Mouse (Mus musculus) frontal cortex, postnatal 10 days (tissue): ENCODE measurements around the gene Cgnl1.
"Not testable (repeated sequence)": the region's sequence is repeated elsewhere in the genome, so short reads cannot be mapped to it uniquely, and the experiment has no call there.

Experiments used
- DNase-seq, 2 experiments: peaks; one replicate each; pipeline ENCODE4 v3.0.0; 2022; ENCODE audit warnings: low spot score in 2 of 2, mixed read lengths in 1 of 2

The Cgnl1 gene

DNA sequence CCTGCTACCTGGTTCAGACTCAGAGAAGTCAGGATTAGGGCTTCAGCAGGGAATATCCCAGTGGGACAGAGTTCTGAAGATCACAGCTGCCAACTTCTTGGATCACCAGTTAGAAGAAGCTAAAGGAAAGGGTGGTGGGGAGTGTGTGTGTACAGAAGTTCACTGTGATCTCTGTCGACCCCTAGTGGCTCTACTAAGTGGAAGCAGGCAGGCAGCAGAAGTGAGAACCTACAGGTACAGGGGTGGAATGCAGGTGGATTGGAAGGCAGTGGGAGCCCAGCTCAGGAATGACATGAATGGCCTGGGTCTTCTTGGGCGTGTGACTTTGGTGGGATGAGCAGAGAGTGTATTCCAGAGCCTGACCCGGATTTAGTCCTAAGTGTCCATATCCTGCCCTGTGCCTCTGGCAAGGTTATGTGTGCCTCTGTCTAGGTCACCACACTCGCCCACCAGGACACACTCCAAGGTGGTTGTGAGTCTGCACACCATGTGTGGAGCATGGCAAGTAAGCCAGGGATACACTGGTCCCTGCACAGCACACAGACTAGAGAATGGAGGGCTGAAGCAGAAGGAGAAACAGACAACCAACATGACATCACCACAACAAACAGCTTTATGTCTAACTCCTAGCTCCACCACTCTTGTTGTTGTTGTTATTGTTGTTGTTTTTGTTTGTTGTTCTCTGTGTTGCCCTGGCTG is 147.4 kb downstream of the Cgnl1 start:
- DNase-seq: no peak

DNA sequence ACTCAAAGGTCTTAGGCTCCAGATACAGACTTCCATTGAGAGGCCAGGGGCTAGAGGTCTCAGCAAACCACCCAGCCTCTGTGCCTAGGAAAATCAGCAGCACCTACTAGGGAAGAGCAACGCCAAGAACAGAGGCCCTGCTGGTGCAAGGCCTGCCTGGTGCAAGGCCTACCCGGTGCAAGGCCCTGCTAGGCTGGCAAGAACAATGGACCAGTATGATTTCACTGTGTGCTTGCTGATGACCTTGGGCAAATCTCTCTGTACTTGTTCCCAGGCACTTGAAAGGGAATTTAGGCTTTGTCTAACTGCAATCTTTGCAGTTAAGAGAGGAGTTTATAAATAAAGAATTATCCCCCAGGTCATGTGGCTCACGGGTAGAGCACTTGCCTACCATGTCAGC is 148.8 kb downstream of the Cgnl1 start:
- DNase-seq: no peak

GRCm38 (mm10) chr9:71621968-71622367 is 149.4 kb downstream of the Cgnl1 start:
- no peak for DNase-seq

DNA sequence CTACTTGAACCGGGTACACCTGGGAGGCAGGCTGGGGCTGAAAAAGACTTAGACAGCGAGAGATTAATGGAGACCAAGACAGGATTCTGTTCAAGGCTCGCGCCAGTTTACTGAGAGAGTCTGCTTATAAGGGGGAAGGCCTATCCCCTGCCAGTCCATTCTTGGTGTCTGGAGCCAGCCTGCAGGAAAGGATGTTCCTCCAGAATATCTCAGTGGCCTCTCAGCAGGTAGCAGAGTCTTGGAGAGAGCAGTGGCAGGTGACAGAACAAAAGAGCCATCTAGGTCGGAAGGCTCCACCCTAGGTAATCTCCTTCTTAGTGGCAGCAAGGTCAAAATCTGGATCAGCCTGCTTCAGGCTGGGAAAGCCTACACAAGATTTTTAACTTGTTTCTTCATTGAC is 151.3 kb downstream of the Cgnl1 start:
- not testable (repeated sequence) for DNase-seq

DNA sequence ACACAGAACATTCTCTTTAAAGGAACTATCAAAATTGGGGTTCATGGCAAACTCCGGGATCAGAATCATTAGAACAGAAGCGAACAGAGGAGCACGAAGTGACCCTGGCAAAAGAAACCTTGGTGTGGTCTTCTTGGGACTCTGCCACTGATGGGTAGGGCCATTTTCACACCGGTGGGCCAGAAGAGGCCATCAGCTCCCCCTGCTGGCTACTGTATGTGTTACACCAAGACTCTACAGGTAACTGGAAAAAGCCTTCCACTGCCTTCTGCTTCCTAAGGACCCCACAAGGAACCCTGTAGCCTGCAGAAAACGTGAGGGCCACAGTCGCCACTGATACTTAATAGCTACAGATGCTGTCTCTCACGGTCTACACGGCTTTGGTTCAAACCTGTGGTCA is 154.0 kb downstream of the Cgnl1 start:
- no peak for DNase-seq

DNA sequence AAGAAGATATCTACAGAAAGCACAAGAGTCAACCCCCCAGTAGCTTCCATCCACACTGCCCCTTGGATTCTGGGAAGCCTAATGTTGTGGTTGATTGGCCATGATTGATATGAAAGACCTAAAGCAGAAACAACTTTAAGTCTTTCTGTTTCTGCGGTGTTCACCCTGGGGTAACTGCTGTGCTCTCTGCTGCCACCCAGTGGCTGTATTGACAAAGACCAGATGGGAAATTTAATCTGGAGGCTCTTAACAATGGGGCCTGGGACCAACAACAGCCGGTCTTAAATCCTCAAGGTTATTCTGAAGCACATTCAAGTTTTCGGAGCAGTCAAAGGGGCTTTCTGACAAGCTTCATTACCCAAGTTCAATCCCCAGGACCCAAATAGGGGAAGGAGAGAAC is 155.2 kb downstream of the Cgnl1 start:
- peak in 1 of 2 experiments; percentile 72 for DNase-seq

GRCm38 (mm10) chr9:71614643-71615042 is 156.8 kb downstream of the Cgnl1 start:
- no peak for DNase-seq

- no peak for DNase-seq
Measured at GRCm38 (mm10) chr9:71612981-71613380, 158.4 kb downstream of the Cgnl1 start.

DNA sequence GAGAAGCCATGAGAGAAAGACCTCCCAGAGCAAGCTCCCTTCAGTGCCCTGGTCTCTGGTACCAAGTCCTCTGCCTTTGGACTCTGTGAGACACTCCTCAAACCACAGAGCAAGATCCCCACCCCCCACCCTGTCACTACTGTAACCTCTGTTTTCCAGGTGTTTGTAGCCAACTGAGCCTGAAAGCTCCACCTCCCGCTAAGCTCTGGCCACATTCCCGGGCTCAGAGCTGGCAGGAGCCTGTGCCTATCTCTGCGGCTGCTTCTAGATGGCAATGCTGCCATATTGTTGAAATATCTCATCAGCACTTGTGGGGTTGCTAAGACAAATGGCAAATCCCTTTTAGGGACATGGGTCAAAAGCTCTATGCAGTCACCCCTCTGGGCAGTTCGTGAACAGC is 159.5 kb downstream of the Cgnl1 start:
- no peak for DNase-seq

DNA sequence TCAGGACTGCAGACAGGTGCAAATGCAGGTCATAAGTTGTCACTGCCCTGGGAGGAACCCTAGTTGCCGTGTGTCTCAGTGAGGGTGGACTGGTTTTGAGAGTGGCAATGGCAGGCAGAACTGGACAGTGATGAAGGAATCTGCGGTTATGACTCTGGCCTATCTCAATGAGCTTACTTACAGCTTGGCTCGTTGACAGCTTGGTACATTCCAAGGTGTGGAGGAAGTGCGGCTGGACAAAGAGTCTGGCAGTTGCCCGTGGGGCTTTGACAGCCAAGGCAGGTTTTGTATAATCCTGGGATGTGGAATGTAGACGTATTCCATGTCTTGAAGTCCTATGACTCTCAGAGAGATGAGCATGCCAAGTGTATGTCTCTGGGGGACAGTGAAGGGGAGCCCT is 162.4 kb downstream of the Cgnl1 start:
- no peak for DNase-seq

DNA sequence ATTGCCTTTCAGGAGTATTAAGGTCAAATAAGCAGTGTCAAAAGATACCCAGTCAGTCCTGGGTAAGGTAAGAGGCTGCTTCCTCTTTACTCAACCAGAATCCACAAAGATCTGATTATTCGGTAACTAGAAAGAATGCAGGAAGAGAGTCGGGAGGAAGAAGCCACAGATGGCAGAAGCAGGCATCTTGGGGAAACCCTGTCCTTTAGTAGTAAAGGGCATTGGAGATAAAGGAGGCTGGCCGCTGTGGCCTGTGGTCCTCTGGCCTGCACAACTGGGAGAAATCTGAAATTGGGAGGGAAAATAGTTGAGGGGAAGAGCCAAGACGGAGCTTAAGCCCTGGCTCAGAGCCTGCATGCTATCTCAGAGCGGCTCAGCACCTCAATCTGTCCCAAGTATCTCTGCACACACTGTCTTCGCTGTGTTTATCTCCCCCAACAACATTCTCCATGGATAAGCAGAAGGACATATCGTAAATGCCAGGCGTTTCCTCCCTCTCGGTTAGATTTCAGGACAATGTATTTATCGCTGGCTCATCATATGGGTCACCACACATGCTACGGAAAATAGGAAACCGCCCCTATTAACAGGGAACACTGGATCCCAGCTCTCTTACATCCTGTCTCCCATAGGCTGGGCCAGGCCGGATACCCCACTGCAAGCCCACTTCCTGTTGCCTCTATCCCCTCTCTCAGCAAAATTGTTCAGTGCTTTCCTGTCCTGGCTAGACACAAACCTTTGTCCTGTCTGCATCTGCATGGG is 164.9 kb downstream of the Cgnl1 start:
- DNase-seq: no peak

DNA sequence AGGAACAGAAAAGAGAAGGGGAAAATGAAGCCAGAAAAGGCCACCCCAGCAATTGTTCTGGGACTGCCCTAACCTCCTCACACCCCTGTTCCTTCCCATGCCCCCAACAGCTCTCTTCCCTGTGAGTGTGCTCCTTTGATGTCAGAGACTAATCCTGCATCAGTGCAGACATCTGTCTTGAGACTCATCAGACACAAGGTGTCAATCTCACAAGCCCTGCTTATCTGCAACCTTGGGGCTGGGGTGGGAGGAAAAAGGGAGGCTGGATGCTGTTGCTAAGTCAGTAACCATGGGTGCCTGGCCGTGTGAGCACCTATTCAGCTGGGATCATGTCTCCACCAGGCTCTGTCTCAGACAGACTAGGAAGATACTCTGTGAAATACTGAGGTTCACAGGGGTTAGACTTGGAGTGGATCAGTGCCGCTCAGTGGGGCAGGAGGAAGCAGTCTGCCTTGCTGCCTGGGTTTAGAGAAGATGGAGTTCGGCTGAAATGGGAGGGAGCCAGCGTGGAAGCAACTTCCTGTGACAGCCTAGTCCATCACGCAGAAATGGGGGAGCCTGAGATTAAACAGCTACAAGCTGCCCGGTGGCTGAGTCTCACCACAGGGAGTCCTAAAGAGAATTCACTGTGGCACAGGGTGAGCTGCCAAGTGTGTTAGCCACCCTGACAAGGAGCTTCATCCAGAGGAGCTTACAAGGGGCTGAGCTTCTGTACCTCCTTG is 166.3 kb downstream of the Cgnl1 start:
- no peak for DNase-seq

- no peak for DNase-seq
Measured at GRCm38 (mm10) chr9:71599861-71600260, 171.5 kb downstream of the Cgnl1 start.

DNA sequence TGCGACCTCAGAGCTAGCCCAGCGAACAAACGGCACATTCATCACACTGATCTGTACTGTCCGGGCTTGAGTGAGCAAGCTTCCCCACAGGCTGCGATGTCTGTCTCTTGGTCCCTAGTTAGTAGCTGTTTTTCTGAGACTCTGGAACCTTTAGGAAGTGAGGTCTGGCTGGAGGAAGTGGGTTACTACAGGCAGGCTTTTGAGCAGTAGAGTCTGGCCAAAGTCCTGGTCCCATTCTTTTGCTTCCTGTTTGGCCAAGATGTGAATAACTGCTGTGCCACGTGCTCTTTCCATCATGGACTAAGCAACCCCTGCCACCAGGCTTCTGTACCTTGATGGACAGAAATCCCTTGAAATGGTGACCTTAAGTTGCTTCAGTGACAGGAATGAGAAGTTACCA is 174.5 kb downstream of the Cgnl1 start:
- no peak for DNase-seq

GRCm38 (mm10) chr9:71592577-71593285 is 178.7 kb downstream of the Cgnl1 start:
- DNase-seq: no peak

DNA sequence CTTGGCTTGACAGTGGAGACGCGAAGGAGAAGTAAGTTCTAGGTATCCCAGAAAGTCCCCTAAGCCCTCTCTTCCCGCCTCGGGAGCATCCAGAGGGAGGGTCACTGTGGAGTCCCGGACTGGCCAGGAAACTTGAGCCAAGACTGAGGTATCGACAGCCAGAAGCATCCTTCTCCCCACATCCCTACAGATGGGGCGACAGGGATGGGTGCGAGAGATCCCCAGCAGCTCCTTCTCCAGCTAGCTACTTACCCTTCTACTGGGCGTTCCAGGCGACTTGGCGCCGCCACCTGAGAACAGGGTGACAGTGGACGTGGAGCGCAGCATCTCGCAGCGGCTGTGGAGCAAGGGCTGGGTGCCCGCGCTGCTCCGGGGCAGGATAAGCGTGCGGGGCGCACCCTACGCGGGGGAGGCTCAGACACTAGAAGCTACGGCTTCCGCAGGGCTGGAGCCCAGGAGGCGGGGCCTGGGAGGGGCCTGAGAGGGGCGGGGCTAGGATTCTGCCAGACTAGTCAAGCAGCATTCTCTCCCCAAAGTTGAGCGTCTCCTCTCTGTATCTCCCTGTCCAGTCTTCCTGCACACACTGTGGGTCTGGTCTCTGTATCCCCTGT is 179.4 kb downstream of the Cgnl1 start, which contains the start of gene Myzap:
Gene Myzap (minus strand): TSS at position 423 of the 611 bp plus-strand sequence.
- peak; percentile 48 to 68 for DNase-seq

DNA sequence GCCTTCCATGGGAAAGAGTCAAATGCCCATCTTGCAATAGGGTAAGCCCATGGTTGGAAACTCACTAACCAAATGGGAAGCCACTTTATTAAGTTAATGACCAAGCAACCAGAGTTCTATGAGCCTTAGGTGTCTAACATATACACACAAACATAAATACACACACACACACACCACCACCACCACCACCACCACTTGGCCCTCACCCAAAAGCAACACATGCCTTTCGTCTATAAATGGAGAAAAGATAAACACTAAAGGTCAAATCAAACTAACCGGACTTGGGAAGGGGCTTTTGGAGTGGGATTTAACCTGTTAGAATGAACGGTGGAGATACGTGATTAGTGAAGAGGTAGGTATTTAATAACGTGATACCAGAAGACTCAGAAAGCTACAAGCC is 180.3 kb downstream of the Cgnl1 start:
- no peak for DNase-seq

GRCm38 (mm10) chr9:71589771-71590170 is 181.6 kb downstream of the Cgnl1 start:
- no peak for DNase-seq

DNA sequence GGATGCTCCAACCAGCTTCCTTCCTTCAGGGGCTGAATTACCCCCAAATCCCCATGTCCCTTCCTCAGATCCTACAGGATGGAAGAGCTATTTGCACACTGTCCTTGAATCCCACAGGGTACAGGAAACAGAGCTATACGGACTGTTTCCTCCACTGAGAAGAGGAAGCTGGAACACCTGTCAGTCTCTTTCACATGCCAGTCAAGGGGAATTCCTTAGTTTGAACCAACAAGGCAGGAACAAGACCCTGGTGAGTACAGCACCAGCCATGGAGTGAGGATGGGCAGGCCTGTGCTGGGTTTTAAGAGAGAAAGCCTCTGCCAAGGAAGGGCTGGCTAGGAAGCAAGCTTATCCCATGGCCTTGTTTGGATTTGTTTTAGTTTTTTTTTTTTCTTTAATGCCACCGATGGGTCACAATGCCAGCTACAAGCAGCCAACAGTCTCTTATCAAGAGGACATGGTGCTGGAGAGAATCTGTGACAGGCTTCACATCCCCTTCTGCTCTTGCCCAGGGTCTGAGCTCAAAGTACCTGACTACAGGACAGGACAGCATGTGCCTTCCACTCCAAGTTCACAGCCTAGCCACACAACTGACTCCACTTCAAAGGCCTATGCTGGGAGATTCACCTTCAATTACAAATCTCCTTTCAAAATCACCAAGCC is 182.3 kb downstream of the Cgnl1 start:
- no peak for DNase-seq

- DNase-seq: no peak
Measured at GRCm38 (mm10) chr9:71586408-71586807, 185.0 kb downstream of the Cgnl1 start.

- no peak for DNase-seq
Measured at GRCm38 (mm10) chr9:71582771-71583170, 188.6 kb downstream of the Cgnl1 start.
